Mouse (Mus musculus): Measurements from ENCODE around the gene Klk1. TPM values are rescaled to one million over a fixed set of nuclear protein-coding genes. Genes with fewer than 3 reads are reported as not detected.
"Not testable (repeated sequence)": the region's sequence is repeated elsewhere in the genome, so short reads cannot be mapped to it uniquely, and the experiment has no call there.

The Klk1 gene
- not detected in 2 replicates for total RNA-seq (2014; fragmentation: Nextera tagmentation)
- total RNA-seq (2017): not detected in 2 replicates

DNA sequence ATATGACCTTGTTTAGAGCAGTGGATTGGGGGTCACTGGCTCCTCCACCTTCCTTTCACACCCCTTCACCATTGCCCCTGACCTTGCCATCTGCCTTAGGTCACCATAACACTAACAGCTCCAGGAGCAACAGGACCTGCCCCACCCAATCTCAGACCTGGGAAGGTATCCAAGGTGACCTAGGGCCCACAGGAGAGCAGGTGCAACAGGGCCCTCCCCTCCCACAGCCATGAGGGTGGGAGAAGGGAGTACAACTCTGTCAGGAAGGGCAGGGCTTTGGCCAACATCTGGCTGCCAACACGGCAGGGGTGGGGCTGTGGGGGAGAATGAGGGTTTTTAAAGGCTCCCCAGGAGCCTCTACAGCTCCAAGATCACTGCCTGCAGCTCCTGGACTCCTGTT, at the start of gene Klk1:
Gene Klk1, plus strand, starts transcription at position 285 of the 400 bp plus-strand sequence.
- no peak for ATAC-seq (replicated peaks; ENCODE audit: low FRiP score, low TSS enrichment, poor library complexity, severe bottlenecking)

DNA sequence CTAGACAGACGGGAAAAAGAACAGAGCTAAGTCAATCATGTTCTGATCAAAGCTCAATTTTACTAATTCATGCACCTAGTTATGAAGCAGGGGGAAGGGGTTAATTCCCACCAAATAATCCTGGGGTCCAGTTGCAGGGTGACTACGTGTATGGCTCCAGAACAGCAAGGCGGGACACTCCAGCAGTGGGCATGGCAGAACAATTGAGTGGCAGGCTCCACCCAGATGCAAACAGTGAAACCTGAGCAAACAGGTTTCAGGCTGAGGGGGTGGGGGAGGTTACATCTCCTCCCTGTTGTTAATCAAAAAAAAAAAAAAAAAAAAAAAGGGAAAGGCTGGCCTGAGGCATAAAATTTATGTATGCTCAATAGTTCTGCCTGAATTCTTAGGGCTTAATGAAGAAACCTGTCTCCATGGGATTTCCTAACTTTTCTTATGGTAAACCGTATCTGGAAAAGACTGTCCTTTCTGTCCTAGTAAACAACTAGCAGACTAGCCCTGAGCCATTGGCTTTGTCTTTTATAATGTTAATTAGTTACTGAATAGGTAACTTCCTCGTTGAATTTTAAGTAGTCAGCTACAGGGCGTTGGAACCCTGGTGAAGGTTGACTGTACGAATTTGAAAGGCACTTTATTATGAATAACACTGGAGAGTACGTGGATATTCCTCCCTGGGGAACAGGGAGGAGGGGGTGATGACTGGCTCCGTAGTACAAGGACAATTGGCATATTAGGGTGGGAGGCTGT, 45.7 kb upstream of the Klk1 start:
- no peak for ATAC-seq (replicated peaks; ENCODE audit: low FRiP score, low TSS enrichment, poor library complexity, severe bottlenecking)

DNA sequence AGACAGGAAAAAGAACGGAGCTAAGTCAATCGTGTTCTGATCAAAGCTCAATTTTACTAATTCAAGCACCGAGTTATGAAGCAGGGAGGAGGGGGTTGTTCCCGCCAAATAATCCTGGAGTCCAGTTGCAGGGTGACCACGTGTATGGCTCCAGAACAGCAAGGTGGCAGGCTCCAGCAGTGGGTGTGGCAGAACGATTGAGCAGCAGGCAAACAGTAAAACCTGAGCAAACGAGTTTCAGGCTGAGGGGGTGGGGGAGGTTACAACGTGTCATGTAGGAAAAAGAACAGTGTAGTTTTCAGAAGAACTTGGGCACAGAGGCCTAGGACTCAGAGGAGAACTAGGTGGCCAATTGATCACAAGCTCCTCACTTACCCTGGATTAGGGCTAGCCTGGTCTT, 38.6 kb upstream of the Klk1 start:
- not testable (repeated sequence) for ATAC-seq (replicated peaks; ENCODE audit: low FRiP score, low TSS enrichment, poor library complexity, severe bottlenecking)

DNA sequence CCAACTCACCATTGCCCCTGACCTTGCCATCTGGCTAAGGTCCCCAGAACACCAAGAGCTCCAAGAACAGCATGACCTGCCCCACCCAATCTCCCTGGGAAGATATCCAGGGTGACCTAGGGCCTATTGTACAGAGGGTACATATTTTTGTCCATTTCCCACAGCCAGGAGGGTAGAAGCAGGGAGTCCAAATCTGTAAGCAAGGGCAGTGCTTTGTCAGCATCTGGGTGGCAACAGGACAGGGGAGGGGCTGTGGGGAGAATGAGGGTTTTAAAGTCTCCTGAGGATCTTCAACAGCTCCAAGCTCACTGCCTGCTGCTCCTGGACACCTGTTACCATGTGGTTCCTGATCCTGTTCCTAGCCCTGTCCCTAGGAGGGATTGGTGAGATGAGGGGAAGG, 37.2 kb upstream of the Klk1 start, which contains the start of gene Klk1b24:
Gene Klk1b24, plus strand, starts transcription at position 301 of the 400 bp plus-strand sequence.
- ATAC-seq (replicated peaks; ENCODE audit: low FRiP score, low TSS enrichment, poor library complexity, severe bottlenecking): not testable (repeated sequence)

DNA sequence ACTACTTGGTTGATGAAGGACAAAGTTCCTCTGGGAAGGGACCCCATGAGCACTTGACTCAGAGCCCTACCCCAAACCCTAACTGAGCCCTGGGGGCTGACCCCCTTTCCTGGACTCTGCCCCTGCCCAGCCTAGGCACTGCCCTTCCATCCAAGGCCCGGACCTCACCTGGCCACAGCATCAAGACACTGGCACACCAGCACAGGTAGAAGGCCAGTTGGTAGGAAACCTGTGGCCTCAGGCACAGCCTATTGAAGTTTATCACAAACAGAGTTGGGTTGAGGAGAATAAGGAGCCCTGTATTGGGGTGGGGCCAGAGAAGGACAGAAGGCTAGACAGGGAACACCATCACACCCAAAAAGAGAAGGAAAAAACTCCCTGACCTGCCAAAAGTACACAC, 31.7 kb upstream of the Klk1 start:
- ATAC-seq (replicated peaks; ENCODE audit: low FRiP score, low TSS enrichment, poor library complexity, severe bottlenecking): not testable (repeated sequence)

DNA sequence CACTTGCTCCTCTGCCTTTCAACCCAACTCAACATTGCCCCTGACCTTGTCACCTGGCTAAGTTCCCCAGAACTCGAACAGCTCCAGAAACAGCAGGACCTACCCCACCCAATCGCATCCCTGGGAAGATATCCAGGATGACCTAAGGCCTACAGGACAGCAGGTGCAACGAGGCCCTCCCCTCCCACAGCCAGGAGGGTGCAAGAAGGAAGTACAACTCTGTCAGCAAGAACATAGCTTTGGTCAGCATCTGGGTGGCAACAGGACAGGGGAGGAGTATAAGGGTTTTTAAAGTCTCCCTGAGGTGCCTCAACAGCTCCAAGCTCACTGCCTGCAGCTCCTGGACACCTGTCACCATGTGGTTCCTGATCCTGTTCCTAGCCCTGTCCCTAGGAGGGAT, 27.3 kb upstream of the Klk1 start, which contains the start of gene Klk1b3:
Gene Klk1b3, plus strand, starts transcription at position 301 of the 400 bp plus-strand sequence.
- ATAC-seq (replicated peaks; ENCODE audit: low FRiP score, low TSS enrichment, poor library complexity, severe bottlenecking): no peak

DNA sequence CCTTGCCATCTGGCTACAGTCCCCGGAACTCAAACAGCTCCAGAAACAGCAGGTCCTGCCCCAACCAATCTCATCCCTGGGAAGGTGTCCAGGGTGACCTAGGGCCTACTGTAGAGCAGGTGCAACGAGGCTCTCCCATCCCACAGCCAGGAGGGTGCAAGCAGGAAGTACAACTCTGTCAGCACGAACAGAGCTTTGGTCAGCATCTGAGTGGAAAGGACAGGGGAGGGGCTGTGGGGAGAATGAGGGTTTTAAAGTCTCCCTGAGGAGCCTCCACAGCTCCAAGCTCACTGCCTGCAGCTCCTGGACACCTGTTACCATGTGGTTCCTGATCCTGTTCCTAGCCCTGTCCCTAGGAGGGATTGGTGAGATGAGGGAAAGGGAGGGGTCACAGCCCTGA, 18.0 kb upstream of the Klk1 start, which contains the start of gene Klk1b4:
Gene Klk1b4, plus strand, starts transcription at position 301 of the 400 bp plus-strand sequence.
- not testable (repeated sequence) for ATAC-seq (replicated peaks; ENCODE audit: low FRiP score, low TSS enrichment, poor library complexity, severe bottlenecking)

DNA sequence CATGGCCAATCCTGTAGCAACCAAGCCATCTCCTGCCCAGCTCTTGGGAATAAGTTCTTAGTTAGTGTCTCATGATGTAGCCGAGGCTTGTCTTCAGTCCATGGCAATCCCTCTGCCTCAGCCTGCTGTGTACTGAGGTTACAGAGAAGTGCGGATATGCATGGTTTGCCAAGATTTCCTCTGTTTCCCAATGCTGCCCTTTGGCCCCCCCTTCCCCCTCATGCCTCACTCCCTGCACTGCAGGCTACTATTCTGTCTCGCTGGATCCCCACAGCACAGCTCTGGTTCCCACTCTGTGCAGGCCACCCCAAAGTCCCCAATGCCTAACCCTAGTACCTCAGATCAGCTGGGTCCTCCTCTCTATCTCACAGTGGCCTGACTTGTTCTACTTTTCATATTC, 16.9 kb upstream of the Klk1 start:
- no peak for ATAC-seq (replicated peaks; ENCODE audit: low FRiP score, low TSS enrichment, poor library complexity, severe bottlenecking)

DNA sequence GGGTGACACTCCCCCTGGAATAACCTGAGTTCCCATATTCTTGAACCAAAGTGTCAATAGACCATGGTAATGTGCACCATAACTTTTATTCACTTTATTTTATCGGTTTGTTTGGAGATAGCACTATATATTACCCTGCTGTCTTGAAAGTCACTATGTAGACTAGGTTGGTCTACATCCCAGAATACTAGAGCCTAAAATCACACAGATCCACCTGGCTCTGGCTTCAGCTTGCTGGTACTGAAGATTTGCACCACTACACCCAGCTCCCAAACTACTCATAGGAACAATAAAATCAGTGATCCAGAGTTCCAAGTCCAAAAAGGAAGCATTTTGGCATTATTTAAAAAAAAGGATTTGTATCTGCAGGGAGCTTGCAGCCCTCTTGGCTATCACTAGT, 9.5 kb upstream of the Klk1 start, which contains the start of gene Klk1b5:
Gene Klk1b5, plus strand, starts transcription at position 301 of the 400 bp plus-strand sequence.
- no peak for ATAC-seq (replicated peaks; ENCODE audit: low FRiP score, low TSS enrichment, poor library complexity, severe bottlenecking)

DNA sequence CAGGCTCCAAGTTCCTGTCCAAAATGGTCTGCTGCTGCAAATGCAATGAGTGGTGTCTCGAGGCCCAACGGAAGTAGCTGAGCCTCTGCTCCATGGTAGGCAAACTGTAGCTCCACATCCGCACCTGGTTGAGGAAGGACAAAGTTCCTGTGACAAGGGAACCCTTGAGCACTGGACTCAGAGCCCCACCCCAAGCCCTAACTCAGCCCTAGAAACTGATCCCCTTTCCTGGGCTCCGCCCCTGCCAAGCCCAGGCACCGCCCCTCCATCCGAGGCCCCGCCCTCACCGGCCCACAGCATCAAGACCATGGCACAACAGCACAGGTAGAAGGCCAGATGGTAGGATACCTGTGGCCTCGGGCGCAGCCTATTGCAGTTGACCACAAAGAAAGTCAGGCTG, 3.6 kb upstream of the Klk1 start:
- ATAC-seq (replicated peaks; ENCODE audit: low FRiP score, low TSS enrichment, poor library complexity, severe bottlenecking): not testable (repeated sequence)

DNA sequence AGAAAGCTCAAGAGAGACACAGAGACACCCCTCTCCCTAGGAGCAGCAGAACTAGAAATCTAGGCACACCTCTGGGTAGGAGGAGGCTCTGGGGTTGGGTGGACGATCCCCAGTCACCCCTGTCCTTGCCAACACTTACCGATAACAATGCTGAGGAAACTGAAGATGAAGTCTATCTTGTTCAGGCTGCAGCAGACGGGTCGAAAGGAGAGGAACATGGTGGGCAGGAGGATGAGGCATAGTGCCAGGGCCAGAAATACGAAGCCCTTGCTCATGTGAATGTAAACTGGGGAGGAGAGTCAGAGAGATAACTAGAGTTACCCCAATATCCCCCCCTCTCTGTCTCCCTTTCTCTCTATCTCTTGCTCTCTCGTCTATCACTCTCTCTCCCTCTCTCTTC, 2.8 kb upstream of the Klk1 start:
- ATAC-seq (replicated peaks; ENCODE audit: low FRiP score, low TSS enrichment, poor library complexity, severe bottlenecking): not testable (repeated sequence)

DNA sequence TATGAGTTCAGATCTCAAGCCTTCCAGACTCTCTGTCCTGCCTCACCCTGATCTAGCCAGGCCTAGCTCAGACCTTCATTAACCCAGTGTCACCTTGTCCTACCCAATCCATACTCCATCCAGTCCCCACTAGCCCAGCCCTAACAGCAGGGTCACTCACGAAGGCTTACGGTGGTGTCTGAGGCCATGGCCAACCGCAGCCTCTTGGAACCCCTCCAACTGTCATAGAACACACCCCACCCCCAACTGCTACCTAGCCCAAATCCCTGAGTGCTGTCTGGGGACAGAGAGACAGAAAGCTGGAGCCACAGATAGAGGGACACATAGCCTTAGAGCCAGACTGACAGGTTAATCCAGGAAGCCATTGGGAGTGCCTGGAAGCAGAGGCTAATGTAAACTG, 10.7 kb downstream of the Klk1 start, which contains the start of gene Gm36864:
Gene Gm36864, plus strand, starts transcription at position 269 of the 400 bp plus-strand sequence.
- no peak for ATAC-seq (replicated peaks; ENCODE audit: low FRiP score, low TSS enrichment, poor library complexity, severe bottlenecking)

DNA sequence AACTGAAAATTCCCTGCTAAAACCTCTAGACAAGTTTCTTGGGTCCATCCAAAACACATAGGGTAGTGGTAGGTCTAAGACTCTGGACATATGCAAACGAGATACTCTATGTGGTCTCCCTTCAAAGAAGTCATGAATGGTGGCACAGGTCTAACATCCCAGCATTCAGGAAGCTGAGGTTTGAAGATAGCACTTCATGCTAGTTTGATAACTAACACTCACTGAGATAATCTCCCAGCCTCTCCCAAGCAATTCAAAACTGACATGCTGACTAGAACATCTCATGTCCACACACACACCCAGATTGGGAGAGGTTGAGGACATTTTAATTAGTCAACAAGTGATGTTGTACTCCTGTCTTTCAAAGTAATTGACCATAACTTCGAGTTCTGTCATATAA, 14.8 kb downstream of the Klk1 start:
- no peak for ATAC-seq (replicated peaks; ENCODE audit: low FRiP score, low TSS enrichment, poor library complexity, severe bottlenecking)

DNA sequence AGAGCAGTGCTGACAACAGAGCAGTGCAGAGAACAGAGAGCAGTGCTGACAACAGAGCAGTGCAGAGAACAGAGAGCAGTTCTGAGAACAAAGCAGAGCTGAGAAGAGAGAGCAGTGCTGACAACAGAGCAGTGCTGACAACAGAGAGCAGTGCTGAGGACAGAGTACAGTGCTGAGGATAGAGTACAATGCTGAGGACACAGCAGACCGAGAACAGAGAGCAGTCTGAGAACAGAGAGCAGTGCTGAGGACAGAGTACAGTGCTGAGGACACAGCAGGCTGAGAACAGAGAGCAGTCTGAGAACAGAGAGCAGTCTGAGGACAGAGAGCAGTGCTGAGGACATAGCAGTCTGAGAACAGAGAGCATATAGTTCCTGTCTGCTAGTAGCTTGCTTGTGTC, 15.6 kb downstream of the Klk1 start:
- peak; percentile 40; the same call in 1 of the 2 replicates for ATAC-seq (replicated peaks; ENCODE audit: low FRiP score, low TSS enrichment, poor library complexity, severe bottlenecking)

DNA sequence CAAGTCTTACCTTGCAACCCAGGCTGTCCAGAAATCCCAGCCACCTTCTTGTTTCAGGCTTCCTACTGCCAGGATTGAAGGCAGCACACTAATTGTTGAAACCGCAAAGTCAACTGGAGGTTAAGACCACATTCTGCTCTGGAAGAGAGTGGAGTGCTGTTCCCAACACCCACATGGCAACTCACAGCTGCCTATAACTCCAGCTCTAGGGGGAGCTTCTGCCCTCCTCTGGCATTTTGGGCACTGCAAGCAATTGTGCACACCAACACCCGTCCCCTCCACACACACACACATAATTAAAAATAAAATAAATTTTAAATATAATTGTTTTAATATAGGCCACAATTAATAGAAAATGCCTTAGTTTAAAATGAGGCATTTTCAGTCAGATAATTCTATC, 16.0 kb downstream of the Klk1 start:
- no peak for ATAC-seq (replicated peaks; ENCODE audit: low FRiP score, low TSS enrichment, poor library complexity, severe bottlenecking)

DNA sequence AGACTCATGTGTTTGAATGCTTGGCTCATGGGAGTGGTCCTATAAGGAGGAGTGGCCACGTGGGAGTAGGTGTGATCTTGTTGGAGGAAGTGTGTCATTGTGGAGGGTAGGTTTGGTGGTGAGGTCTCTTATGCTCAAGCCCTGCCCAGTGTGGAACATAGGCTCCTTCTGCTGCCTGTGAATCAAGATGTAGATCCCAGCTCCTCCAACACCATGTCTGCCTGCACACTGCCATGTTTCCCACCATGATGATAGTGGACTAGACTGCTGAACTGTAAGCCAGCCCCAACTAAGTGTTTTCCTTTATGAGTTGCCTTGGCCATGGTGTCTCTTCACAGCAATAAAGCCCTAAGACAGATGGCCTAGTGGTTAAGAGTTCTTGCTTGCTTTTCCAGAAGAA, 18.9 kb downstream of the Klk1 start:
- ATAC-seq (replicated peaks; ENCODE audit: low FRiP score, low TSS enrichment, poor library complexity, severe bottlenecking): no peak

DNA sequence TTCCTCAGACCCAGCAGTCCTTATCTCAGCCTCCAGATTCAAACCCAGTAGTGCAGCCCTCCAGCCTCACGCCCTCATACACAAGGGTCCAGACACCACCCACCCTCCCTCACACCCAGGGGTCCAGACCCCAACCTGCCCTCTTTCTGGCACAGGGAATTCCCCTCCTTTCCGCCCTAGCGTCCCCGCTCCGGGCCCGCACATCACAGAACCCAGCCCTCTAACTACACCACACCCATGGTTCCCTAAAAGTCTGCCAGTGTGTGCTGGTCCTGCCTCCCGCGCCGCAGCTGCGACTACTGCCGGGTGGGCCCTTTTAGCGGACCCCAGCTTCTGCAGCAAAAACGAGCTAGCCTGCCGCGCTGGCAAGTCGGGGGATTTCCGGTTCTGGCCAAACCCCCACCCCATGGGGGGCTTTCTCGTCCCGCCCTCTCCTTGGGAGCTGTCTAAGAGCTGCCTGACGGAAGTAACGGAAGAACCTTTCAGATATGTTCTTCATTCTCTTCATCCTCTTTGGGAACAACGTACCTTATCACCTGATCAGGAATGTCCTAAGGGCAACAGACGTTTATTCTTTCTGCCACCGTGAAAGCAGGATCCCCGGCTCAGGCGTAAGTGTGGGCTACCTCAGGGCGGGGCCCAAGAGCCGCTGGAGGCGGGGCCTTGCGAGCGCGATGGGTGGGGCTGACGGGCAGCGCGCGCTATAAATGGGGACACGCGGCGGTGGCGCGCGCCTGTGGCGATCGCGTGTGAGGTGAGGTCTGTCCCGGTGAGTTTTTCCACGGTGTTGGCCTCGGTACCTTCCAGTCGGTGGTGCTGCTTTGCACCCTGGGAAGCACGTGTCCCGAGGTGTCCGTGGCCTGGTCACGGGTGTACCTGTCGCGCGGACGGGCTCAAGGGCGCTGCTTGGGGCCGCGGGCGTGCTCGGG, 21.2 kb downstream of the Klk1 start, which contains the start of the genes 1700028J19Rik and 2410002F23Rik:
Gene 1700028J19Rik, minus strand, starts transcription at position 641 of the 929 bp plus-strand sequence.
Gene 2410002F23Rik, plus strand, starts transcription at position 668 of the 929 bp plus-strand sequence.
- peak; percentile 78 for ATAC-seq (replicated peaks; ENCODE audit: low FRiP score, low TSS enrichment, poor library complexity, severe bottlenecking)

DNA sequence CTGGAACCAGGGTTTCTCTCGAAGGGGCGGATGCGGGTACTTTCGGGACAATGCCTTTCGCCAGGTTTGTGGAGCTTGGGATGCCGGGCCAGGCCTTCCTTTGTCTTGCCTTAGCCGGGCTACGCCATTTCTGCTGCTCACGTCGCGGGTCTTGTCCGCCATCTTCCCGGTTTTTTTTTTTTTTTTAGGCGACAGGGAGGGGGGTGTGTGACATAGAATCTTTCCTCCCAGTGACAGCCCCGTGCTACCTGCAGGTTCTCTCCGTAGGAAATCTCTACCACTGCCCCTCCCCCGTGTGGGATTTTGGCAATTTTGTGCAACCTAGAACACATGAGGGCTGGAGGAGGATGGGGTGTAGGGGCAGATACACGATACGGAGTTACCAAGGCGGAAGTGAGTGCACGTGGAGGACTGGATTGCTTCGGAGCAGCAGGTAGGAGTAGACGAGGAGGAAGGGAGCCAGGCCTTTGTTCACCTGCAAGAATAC, 21.9 kb downstream of the Klk1 start:
- peak; percentile 38 for ATAC-seq (replicated peaks; ENCODE audit: low FRiP score, low TSS enrichment, poor library complexity, severe bottlenecking)

DNA sequence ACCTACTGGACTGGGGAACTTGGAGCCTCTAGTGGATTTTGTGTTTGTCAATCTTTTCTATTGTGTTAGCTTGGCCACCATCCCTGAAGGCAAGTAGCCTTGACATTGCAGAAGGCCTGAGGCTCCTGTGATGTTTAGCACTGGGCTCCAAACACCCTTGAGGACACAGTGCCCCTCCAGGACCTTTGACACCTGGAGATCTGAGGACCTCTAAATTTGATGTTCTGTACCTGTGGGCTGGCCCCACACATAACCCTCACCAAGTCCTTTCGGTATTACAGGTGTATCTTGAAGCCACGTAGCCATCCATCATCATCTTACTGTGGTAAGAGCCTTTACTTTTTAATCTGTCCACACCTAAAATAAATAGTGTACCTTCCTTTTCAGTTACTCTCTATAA, 22.8 kb downstream of the Klk1 start:
- no peak for ATAC-seq (replicated peaks; ENCODE audit: low FRiP score, low TSS enrichment, poor library complexity, severe bottlenecking)

DNA sequence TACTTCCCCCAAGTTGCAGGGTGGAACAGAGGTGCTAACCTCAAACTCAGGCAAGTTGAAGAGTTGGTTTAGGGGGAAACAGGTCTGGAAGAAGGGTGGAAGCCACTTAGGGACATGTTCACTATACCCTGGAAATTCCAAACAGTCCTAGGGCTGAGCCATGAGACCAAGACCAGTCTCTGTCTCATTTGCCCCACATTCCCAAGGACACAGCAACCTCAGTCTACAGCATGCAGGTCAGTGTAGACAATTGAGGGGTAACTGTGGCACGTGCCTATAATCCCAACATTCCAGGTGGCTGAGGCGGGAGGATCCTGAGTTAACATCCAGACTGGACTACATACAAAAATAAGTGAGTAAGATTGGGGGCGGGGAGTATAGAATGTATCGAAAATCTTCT, 24.1 kb downstream of the Klk1 start:
- no peak for ATAC-seq (replicated peaks; ENCODE audit: low FRiP score, low TSS enrichment, poor library complexity, severe bottlenecking)
